Mouse (Mus musculus) T-cell, adult 2 months (primary cell): Measurements from ENCODE around the gene Cdc25b.

ENCODE experiments used
- DNase-seq: peaks from one replicate; pipeline ENCODE4 v3.0.0; 2022; ENCODE audit warnings: low spot score

Gene Cdc25b

DNA sequence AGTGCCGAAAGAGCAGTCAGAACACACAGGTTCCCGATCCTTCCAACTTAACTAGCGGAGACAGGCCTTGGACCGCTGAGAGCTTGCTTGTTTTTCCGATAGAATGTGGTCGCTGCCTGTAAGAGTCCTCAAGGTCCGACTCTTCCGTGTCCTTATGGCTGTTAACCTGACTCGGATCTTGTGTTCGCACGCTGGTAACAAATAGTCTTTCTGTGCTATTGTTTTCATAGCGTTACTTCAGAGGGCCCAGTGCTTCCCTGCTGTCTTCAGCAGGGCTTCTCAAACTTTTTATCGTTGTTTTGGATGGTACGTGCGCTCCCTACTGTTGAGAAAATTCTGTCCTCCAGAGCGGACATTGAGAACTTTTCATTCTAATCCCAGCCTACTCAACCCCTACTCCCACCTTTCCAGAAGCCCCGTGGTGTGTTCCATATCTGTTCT lies 26.1 kb upstream of the Cdc25b start:
- peak; percentile 3 for DNase-seq

DNA sequence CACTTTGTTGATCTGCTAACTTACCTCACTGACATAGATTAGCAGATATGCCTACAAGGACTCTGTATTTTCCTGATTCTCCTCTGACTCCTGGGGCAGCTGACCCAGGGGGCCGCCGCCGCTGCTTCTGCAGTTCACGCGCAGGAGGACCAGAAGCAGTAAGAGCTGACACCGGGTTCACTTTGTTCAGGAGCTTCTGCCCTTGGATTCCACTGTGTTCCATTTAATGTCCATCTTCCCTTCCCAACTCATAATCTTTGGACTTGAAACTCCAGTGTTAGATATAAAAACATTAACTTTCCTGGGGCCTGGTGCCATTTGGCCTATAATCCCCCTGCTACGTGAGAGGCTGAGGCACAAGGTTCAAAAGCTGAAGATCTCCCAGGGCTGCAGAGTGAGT lies 22.8 kb upstream of the Cdc25b start:
- no peak for DNase-seq

DNA sequence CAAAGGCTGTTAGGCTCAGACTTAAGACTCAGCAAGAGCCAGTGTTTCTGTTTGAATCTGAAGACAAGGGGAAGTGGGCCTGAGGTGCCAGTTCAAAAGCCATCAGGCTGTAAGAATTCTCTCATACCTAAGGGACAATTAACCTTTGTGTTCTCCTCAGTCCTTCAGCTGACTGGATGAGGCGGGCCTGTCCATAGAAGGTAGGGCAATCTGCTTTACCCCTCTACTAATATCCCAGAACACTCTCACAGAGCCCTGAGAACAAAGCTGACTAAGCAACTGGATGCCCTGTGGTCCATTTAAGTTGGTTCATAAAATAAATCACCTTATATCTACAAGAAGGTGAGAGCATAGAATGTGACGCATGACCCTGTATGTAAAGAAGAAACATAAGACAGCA lies 20.6 kb upstream of the Cdc25b start:
- DNase-seq, result no peak

DNA sequence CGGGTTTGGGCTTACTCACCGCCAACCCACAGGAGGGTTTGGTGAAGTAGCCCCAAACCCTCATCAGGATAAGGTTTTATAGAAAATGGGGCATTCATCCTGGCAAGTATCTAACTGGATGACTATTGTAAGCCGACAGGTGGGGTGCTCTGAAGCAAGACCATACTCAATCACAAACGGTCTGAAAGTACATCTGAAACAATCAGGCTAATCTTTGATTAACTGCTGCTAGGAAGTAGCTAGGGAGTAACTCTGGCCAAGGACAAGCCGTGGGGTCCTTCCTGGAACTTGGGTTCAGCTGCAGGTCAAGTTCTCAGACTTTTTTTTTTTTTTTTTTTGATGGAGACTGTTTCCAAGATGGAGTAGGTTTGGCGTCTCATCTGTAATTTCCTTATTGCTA lies 18.8 kb upstream of the Cdc25b start:
- DNase-seq, result no peak

DNA sequence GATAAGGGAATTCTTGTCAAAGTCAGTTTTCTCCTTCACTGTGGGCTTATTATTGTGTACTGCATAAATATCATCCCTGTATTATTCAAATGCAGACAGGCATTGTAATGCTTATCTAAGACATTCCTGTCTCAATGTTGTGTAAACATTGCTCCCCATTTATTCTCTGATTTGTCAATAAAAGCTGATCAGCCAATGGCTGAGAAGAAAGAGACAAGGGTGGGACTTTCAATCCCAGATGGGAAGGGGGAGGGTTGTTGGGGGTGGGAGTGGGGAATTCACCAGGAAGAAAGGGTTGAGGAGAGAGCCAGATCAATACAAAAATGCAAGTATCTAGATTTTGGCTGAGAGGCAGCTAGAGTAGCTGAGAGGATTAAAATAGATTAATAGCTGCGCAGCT lies 17.8 kb upstream of the Cdc25b start:
- DNase-seq, result no peak

DNA sequence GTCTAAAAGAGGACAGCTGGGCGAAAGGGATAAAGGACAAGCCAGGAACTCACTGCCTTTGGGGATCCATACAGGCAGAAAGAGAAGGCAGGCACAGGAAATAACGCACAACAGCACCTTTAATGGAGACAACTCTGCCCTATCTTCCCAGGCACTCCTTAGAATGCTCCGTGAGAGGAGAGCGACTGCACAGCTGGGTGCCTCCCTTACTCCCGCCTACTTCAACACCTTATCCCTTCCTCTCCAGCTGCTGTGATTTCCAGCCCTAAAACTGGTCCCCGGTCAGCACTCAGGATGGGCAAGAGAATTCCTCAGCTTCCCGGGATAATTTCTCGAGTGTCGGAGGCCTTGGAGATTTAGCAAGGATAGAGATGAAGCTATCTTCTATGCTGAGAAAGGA lies 15.8 kb upstream of the Cdc25b start:
- no peak for DNase-seq

DNA sequence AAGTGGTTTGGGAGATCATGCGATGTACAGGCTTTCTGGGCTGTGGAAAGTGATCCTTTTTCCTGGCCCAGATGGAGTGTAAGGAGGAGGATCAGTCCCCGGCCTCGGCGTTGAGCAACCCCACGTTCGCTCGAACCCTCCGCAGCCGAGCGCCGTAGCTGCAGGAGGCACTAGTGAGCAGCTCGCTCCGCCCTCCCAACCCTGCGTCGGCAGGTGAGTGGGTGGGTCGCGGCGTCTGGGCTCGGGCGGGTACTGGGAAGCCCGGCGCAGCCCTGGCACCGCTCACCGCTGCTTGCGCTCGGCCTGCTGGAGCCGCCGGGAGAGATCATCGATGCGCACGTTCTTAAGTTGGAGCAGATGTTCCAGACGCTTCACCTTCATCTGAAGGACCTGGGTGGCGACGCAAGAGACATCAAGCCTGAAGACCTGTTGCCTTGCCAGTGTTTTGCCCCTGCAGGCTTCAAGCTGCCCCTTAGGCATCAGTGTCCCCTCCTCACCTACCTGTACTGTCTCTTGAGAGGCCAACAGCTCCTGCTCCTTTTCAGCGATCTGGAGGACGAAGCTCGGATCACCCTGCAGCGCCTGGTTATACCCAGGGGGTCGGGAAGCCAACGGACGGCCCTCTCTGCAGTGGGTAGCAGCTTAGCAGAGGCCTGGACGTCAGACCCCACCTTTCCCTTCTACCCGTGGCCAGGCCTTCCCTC lies 15.2 kb upstream of the Cdc25b start:
- peak; percentile 58 for DNase-seq

DNA sequence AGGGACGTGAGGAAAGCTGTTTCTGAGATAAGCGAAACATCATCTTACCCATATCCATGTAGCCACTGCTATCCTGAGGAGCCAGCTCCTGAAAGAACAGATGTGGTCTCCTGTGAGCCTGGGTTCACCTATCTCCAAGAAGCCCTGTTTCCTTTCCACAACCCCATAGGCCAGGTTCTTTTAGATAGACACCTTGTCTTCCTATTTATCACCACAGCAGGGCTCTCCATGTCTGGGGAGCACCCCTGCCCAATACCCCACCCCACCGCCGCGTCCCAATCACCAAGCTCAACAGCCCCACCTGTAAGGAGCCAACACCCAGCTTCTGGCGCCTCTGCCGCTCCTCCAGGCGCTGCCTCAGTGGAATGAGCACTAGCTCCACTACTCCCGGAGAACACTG lies 14.4 kb upstream of the Cdc25b start:
- DNase-seq, result no peak

DNA sequence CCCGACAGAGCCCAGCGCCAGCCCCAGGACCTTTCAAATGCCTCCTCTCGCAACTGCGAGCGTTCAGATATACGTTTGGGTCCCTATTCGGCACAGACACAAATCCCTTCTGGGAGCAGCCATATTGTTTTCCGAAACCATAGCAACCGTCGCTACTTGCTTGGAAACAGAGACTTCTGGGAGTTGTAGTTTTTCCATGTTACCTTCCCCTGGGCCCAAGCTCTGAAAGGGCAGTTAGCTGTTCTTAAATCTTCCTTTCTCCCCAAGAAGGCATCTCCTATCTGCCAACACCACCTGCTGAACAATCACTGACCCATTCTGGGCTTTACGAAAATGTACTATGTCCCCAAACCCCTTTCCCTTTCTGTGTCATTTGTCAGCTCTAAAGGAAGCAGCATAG lies 12.0 kb upstream of the Cdc25b start:
- peak; percentile 71 for DNase-seq

DNA sequence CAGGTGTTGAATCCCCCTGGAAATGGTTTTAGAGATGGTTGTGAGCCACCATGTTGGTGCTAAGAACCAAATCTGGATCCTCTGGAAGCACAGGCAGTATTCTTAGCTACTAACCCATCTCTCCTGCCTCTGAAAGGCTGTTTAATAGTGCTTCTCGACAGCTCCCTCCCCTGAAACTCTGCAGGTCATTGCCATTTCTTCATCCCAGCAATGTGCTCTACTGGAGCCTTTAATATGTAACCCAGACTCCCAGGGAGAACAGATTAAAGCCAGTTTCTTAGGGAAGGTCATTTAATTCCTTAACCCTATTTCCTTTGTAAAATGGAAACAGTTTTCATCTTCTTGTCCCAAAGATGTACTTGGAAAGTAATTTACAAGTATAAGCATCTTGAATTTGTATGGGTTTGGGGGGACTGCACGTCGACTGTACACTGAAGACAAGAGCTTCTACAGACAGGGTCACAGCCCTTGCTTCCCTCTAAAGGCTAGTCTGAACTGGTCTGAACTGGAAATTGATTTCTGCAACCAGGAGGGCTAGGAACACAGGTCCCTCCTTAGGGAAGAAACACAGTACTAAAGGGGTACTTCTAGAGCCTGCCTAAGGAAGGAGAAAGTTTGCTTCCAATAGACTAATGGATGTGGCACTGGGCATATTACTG lies 11.3 kb upstream of the Cdc25b start:
- no peak for DNase-seq

DNA sequence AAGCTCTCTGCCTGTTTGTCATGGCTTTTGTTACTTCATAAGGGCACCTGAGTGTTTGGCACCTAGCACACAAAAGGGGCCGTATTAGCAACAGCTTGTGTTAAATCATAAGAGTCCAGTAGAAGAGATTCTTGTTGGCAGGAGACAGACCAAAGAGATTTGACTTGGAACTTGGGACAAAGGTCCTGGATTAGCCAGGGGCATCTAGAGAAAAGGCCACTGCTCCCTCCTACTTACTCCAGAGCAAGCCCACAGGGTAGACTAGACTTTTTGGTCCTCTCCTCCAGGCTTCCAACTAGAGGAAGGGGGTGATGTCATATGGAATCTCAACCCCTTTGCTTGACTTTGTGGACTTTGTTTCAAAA lies 10.8 kb upstream of the Cdc25b start:
- no peak for DNase-seq

DNA sequence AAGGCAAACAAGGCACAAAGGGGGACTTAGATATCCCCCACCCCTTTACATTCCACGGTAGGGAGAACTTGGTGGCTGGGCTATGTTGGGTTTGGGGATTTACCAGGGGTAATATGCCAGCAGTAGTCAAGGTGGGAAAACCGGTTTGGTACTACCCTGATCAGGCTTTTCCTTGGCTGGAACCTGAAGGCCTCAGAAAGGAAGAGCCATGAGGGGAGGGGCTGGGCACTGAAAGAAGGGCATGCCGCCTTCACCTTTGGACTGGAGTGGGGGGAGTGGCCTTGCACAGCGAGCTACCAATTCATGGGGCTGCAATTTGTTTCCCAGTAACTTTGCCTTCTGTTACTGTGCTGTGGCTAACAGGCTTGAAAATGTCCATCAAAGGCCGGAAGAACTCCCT lies 10.3 kb upstream of the Cdc25b start:
- DNase-seq, result no peak

DNA sequence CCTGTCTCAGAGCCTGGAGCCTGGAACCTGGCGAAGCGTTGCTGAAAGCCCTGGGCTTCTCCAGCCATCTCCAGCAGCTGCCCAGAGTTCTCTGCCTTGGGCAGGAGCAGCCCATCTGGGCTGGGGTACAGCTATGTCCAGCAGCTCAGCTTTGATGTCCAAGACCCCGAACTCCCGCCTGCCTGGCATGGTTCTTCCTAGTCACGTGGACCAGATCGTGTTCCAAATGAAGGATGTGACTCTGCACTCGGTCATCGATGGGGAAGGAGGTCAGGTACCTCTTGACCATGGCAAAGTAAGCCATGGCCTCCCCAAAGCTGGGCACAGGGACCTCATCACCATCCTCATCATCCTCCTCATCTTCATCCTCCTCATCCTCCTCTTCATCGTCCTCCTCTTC lies 8.8 kb upstream of the Cdc25b start:
- DNase-seq, result no peak

DNA sequence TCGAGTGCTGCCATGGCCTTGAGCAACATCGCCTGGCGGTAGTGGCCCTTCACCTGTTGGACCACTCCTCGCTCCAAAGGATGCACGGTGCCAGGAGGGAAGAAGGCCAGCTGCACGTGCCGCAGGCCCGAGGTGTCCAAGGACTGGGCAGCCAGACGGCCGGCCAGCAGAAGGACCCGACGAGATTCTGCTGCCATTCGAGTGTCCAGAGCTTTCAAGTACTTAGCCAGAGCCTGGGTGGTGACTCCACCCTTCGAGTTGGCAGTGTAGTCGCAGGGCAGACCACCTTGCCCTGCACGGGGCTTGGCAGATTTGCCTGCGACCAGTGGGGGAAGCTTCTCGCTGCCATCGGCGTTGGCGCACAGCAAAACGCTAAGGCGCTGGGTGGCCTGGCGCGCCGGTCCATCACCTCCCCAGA lies 7.9 kb upstream of the Cdc25b start:
- DNase-seq, result no peak

DNA sequence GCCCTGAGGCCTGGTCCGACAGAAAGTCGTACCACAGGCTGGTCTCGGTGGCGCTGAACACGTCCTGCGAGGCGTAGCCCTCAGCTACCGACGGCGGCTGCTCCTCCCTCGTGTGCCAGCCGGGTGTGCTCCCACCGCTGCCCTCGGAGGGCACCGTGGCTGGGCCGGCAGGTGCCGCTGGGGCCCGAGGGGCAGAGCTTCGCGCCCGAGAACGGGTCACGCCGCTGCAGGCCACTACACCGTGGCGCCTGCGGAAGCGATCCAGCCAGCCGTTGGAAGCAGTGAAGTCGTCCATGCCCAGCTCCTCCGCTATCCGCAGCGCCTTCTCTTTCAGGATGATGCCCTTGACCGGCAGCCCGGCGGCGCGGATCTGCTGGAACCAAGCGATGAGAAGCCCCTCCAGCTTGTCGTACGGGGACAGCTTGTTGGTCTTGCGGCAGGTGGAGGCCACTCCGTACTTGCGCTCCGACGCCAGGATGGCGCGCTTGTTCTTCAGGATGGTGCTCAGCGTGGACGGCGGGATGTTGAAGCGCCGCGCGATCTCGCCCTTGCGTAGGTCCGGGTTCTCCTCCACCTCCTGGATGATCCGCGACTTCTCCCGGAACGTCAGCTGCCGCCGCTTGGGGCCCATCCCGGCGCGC lies 7.4 kb upstream of the Cdc25b start:
- DNase-seq, result peak; percentile 41

DNA sequence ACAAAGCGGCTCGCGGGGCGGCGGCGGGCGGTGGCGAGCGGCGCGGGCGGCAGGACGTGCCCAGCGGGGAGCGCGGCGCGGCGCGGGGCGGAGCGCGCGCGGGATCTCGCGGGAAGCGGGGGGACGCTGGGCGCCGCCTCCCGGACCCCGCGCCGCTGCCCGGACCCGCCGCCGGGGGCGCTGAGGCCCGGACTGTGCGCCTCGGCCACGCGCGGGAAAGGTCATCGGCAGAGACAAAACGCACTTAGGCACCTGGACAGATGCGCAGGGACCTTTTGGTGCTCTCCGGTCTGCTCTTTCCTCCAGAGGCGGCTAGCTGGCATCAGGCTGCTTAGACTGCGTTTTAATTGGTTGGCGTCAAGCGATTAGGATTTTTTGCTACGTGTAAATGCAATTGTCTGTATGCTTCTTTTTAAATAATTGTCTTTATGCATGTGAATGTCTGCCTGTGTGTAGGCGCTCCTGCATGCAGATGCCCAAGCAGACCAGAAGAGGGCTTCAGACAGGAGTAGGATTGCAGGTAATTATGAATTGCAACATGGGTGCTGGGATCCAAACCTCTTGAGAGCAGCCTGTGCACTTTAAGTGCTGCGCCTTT lies 6.7 kb upstream of the Cdc25b start, which contains the start of gene Cenpb:
Gene Cenpb, minus strand, starts transcription at position 78 of the 598 bp plus-strand sequence.
- peak; percentile 68 for DNase-seq

DNA sequence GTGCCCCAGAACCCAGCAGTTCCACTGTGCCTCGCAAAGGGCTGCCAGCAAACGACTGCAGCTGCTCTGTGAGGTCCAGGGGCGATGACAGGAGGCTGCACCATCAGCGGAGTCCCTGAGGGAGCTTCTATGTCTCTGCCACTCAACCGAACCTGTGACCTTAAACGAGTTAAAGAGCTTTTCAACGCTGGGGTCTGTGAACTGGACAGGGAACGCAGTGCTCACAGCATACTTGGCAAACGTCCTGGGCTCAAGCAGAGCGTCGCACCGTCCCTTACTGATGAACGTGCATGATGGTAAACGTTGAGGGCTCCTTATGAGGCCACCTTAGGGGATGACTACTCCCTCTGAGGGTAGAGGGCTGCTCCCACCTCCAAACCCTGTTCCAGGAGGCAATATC lies 406 bp upstream of the Cdc25b start:
- DNase-seq, result no peak

DNA sequence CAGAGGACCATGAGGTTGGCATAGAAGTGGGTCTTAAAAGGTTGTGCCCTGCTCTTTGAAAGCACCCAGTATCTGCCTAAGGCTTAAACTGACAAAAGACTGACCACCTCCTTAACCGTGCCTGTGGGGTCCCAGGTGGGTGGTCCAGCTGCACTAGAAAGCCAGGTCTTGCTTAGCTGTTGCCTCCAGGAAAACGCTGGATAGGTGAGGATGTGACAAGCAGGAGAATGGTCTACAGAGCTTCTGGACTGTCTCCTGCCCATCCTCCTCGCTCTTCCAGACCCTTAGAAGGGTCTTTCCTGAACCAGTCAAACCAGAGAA lies 813 bp downstream of the Cdc25b start:
- no peak for DNase-seq

DNA sequence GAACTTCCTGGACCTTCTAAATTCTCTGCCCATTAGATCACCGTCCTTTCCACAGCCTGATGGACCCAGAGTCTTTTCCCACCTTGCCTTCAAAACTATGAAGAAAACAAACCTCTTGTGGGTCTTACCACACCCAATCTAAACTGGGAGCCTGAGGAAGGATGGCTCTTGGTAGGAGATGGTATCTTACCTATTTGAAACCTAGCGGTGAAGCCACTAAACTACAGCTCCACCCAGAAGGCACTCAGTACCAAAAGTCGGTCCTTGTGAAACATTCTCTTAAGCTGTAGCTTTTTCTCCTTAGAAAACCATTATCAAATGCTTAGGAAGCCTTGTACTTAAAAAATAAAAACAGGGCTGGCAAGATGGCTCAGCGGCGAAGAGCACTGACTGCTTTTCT lies 1.6 kb downstream of the Cdc25b start:
- peak; percentile 24 for DNase-seq

DNA sequence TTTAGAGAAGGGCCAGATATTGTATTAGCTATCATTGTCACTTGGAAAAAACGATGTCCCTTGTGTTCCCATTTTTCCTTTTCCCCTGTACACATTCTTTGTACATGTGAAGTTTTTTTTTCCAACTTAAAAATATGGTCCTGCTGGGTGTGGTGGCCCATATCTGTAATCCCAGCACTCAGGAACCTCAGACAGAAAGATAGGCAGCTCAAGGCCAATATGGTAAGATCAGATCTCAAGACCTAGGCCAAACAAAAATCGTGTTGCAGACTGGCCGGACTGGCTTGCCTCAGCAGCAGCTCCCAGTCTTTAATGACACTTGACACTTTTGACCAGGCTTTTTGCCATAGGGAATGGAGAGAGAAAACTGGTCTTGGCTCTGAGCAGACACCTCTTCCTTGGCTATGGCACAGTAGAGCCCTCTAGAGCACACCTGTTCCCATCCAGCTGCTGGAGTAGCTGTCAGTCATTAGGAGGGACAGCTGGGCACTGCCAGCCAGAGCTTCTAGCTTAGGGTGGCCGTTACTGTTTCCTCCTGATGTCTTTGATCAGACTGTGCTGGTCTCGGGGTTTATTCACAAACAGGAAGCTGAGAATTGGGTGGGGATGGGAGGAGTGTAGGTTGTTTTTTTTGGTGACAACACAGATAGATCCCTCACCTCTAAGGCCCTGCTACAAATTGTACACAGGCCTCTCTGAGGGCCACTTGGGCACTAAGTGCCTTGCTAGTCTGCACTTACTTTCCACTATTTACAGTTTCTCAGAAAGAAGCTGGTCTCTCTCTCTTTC lies 3.0 kb downstream of the Cdc25b start:
- peak; percentile 57 for DNase-seq

DNA sequence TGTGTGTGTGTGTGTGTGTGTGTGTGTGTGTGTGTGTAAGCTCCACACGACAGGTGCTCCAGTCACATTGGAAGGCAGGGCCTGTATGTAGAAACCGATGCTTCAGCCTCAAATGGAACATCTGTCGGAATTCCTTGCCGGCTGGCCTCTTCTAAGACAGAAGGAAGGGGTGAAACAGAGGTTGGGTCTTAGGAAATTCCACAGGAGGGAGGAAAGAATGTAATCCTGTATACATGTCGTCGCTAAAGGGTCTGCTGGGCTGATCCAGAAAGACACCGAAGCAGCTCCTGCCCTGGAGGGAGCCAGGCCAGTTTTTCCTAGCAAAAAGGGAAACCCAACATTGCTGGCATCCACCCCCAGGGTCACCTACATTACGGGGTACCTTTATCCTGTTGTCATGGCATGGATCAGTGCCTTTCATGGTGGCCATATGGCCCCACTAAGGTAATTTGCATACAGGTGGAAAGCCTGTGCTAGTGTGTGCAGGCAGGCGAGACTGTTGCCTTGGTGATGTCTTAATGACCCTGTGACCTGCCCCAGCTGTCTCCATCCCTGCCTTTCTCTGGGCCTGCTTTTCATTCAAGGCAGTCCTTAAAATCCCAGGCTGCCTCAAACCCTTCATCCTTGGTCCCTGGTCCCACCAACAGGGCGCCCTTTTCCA lies 3.7 kb downstream of the Cdc25b start:
- DNase-seq, result no peak

DNA sequence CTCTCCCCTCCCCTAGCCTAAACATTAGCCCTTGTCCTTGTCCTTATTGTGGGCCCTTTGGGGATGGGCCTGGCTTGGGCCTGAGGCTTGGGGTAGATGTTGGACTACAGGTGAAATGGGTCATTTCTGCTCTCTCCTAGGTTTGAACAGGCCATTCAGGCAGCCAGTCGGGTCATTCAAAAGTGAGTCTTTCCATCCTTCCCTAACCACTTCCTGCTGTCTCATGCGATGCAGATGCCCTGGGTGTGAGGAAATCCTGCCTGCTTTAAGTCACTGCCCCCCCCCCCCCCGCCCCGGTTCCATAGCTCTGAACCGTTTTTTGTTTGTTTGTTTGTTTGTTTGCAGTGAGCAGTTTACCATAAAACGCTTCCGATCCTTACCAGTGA lies 4.2 kb downstream of the Cdc25b start:
- DNase-seq, result no peak
